Mouse (Mus musculus) liver, postnatal 0 days (tissue): ENCODE results near the gene Necap2. TPM values are rescaled to one million over a fixed set of nuclear protein-coding genes. Genes with fewer than 3 reads are reported as not detected.
A peak's percentile ranks its signal among the peaks of the same experiment; 100 is the strongest.

Experiments
- ATAC-seq: fragments of 200-750 bp; cut with Nextera tagmentation; 2 replicates; pipeline ENCODE4 v1.8.0; 2017; ENCODE audit warnings: mild to moderate bottlenecking, moderate library complexity
- DNase-seq: peaks from one replicate; pipeline ENCODE4 v3.0.0-alpha.2; 2016
- H3K27ac ChIP-seq: fragments of 300-500 bp; sonication (generic); 2 replicates; pipeline ENCODE4 v1.5.1; 2014; ENCODE audit warnings: antibody characterized with exemption, moderate library complexity, mild to moderate bottlenecking, low read depth
- H3K27me3 ChIP-seq: fragments of 300-500 bp; sonication (generic); 2 replicates; pipeline ENCODE4 v1.6.1; 2014; ENCODE audit warnings: low read length, control low read depth, mixed read lengths; ENCODE audit not compliant: insufficient read depth
- H3K36me3 ChIP-seq: fragments of 300-500 bp; sonication (generic); replicated peaks from 2 replicates; pipeline ENCODE4 v1.6.1; 2014; ENCODE audit warnings: mild to moderate bottlenecking, control low read depth, low read length, moderate library complexity, mixed read lengths; ENCODE audit not compliant: insufficient read depth
- H3K4me1 ChIP-seq: fragments of 300-500 bp; sonication (generic); 2 replicates; pipeline ENCODE4 v1.6.1; 2014; ENCODE audit warnings: antibody characterized with exemption, mild to moderate bottlenecking, control low read depth; ENCODE audit not compliant: insufficient read depth
- H3K4me2 ChIP-seq: fragments of 300-500 bp; sonication (generic); 2 replicates; pipeline ENCODE4 v1.6.1; 2014; ENCODE audit warnings: low read depth, mild to moderate bottlenecking, low read length, moderate library complexity, mixed read lengths
- H3K4me3 ChIP-seq: fragments of 300-500 bp; sonication (generic); 2 replicates; pipeline ENCODE4 v1.5.1; 2014; ENCODE audit warnings: low read depth, low read length
- H3K9ac ChIP-seq: fragments of 300-500 bp; sonication (generic); replicated peaks from 2 replicates; pipeline ENCODE4 v1.6.1; 2014; ENCODE audit warnings: mild to moderate bottlenecking, moderate library complexity
- H3K9me3 ChIP-seq: fragments of 300-500 bp; sonication (generic); 2 replicates; pipeline ENCODE4 v1.6.1; 2016; ENCODE audit warnings: mild to moderate bottlenecking, control low read depth, low read length, mixed read lengths
- CTCF ChIP-seq: sonication (generic); IDR thresholded peaks from 2 replicates; pipeline ENCODE4 v1.5.1; 2016; ENCODE audit warnings: antibody characterized with exemption, low read depth
- EP300 ChIP-seq: IDR thresholded peaks from 2 replicates; pipeline ENCODE4 v1.6.1; 2016; ENCODE audit warnings: antibody characterized with exemption, low read depth, mild to moderate bottlenecking
- WGBS: fragments of 180-500 bp; shearing (Covaris S2); extraction: QIAGEN DNeasy Blood & Tissue Kit; methylation state at CpG from one replicate; pipeline ENCODE4 v1.1.7; 2014; ENCODE audit not compliant: insufficient replicate concordance; 5-methylcytosine and 5-hydroxymethylcytosine counted together
- polyA plus RNA-seq: library from polyadenylated mRNA; unstranded; fragments of >200 nt; fragmentation: Nextera tagmentation; extraction: Ambion mirVana; gene quantifications from 2 replicates; pipeline ENCODE4 v1.2.1, GENCODE M21; 2015

Gene Necap2
- polyA plus RNA-seq, 1 experiment from 2014 or later, result 53.0 TPM

DNA sequence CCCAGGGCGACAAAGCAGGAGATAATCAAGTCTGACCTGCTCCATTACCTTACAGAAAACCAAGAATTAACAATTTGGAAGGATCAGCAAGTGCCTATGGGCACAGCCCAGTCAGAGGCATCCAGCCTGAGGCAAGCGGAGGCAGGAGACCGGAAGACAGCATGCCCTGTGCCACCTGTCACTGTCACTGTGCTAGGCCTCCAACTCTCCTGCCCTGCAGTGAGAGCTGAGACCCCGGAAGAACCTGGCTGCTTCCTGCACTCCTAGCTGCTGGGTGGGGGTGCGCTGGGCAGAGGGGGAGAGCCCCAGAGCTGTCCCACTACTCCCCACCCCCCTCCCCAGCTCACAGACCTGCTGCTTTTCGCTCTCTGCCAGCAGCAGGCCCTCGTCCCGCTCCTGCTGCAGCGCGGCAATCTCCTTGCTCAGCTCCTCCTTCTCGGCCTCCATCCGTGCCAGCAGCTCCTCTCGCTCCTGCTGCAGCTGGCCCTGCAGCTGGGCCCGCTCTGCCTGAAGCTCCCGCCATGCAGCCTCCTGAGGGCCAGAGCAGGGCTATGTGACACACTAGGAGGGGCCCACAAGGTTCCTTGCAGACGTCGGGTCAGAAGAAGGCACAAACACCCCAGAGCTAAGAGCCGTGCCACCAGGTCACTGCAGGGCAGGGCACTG is 47.5 kb downstream of the Necap2 start:
- DNase-seq, result no peak
- H3K36me3 ChIP-seq, result no peaks in the 10 kb centered on the region
- H3K4me2 ChIP-seq, result no peak overlapping the region
- H3K4me1 ChIP-seq, result no peaks in the 10 kb centered on the region
- no peak overlapping the region for H3K4me3 ChIP-seq
- no peaks in the 10 kb centered on the region for H3K9me3 ChIP-seq
- H3K9ac ChIP-seq, result no peak overlapping the region
- 85% methylated on average over 17 of the region's 18 CpGs for whole genome bisulfite sequencing
- H3K27me3 ChIP-seq, result no peaks in the 10 kb centered on the region
- TF ChIP-seq EP300 (no peak), CTCF (no peak)
- no peak; the same call in 1 of the 2 replicates for ATAC-seq
- no peak overlapping the region for H3K27ac ChIP-seq

DNA sequence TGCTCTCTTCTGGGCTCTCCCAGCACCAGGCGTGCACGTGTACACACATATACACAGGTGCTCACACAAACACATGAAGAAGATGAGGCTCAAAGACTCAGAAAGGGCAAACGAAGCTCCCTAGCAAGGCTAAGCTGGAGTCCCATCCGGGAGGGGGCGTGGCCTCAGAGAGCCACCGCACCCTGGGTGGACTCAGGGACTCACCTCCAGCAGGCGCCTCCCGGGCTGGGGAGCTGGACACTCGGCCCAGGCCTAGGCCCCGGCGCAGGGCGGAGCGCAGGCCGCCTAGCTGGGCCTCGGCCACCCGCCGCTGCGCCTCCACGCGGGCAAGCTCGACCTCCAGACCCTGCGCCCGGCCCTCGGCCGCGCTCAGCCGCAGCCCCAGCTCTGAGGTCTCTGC is 53.2 kb downstream of the Necap2 start:
- no peak overlapping the region for H3K4me3 ChIP-seq
- DNase-seq (no peak), ATAC-seq (peak; percentile 59)
- H3K4me2 ChIP-seq, result no peak overlapping the region
- no peak overlapping the region for H3K27ac ChIP-seq
- no peak for TF ChIP-seq CTCF
- no peak for TF ChIP-seq EP300
- no peak overlapping the region for H3K9ac ChIP-seq
- H3K4me1 ChIP-seq, result no peaks in the 10 kb centered on the region
- no peaks in the 10 kb centered on the region for H3K27me3 ChIP-seq
- WGBS, result 88% methylated on average over 15 of the region's 27 CpGs
- H3K9me3 ChIP-seq, result no peaks in the 10 kb centered on the region
- no peaks in the 10 kb centered on the region for H3K36me3 ChIP-seq

DNA sequence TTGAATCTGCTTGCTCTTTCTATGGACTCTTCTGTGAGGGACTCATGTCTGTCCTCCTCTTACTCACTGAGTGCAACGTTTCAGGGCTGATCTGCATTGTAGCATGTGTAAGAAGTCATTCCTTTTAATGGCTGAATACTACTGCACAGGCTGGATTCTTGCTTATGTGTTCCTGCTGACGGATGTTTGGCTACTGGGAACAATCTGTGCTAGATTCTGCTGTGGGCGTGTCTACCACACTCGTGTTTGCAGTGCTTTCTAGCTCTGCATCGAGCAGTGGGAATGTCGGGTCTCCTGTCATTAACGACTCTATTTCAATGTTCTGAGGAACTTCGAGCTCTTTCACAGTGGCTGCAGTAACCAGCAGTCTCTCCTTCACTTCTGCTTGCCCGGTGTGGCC is 54.1 kb downstream of the Necap2 start:
- no peak overlapping the region for H3K27ac ChIP-seq
- no peaks in the 10 kb centered on the region for H3K27me3 ChIP-seq
- H3K36me3 ChIP-seq, result no peaks in the 10 kb centered on the region
- H3K4me2 ChIP-seq, result no peak overlapping the region
- no peak for ATAC-seq
- 49% methylated on average over 9 of the region's 9 CpGs for WGBS
- no peak overlapping the region for H3K4me3 ChIP-seq
- H3K4me1 ChIP-seq, result no peaks in the 10 kb centered on the region
- H3K9me3 ChIP-seq, result no peaks in the 10 kb centered on the region
- DNase-seq, result no peak
- H3K9ac ChIP-seq, result no peak overlapping the region
- no peak for TF ChIP-seq CTCF
- no peak for TF ChIP-seq EP300

DNA sequence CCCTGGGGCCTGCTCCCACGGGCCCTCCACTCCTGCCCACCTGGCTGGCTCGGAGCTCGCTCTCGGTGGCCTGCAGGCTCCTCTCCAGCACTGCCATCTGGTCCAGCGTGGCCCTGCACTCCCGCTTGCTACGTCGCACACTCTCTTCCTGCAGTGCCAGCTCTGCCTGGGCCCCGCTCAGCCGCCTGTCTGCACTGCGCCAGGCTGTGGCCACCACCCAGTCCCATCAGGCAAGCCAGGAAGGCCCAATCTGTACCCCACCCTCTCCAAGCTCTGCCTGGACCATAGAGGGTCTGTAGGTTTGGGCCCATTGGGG is 56.6 kb downstream of the Necap2 start:
- no peak overlapping the region for H3K4me2 ChIP-seq
- no peak for ATAC-seq
- H3K27me3 ChIP-seq, result no peaks in the 10 kb centered on the region
- no peaks in the 10 kb centered on the region for H3K4me1 ChIP-seq
- no peak overlapping the region for H3K4me3 ChIP-seq
- H3K9me3 ChIP-seq, result no peaks in the 10 kb centered on the region
- no peak overlapping the region for H3K9ac ChIP-seq
- no peak for DNase-seq
- H3K36me3 ChIP-seq, result no peaks in the 10 kb centered on the region
- TF ChIP-seq EP300 (no peak), CTCF (no peak)
- WGBS, result 81% methylated on average over 11 of the region's 11 CpGs
- no peak overlapping the region for H3K27ac ChIP-seq

DNA sequence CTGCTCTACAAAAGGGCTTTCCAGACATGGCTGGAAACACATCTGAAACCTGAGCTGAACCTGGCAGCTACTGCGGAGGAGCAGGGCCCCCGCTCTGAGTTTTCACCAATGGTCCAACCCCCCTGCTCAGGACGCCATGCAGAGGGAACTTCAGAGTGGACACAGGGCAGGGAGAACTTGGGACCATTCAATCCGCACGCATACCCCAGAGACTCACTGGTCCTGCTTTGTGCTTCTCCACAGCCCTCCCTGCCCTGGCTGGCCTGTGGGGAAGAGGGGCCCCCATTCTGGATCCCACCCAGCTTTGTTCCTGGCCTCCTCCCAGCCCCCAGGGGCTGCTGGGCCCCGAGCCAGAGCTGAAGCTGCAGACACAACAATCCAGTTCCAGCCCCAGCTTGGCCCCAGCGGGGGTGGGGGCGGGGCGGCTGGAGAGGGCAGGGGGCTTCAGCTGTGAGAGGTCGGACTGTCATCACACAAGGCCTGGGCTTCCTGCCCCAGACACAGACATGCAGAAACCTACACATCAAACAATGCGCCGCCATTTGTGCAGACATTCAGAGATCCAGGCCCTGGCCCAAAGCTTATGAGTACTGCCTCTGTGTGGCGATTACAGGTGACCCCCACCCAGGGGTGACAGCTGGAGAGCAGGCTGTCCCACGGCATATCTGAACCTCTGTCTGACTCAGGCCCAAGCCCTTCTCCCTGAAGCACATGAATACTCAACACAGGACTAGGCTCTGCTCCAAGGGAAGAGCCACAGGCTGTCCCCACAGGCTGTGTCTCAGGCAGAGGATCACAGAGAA is 57.1 kb downstream of the Necap2 start:
- 66% methylated on average over 14 of the region's 14 CpGs for WGBS
- Histone ChIP-seq H3K36me3 (no peaks in the 10 kb centered on the region), H3K27ac (no peak overlapping the region), H3K4me2 (no peak overlapping the region), H3K4me1 (no peaks in the 10 kb centered on the region), H3K27me3 (no peaks in the 10 kb centered on the region), H3K4me3 (no peak overlapping the region), H3K9me3 (no peaks in the 10 kb centered on the region), H3K9ac (peak overlapping the region; percentile 21; the same call in 1 of the 2 replicates)
- ATAC-seq, result no peak
- TF ChIP-seq CTCF, result no peak
- no peak for TF ChIP-seq EP300
- DNase-seq, result no peak

DNA sequence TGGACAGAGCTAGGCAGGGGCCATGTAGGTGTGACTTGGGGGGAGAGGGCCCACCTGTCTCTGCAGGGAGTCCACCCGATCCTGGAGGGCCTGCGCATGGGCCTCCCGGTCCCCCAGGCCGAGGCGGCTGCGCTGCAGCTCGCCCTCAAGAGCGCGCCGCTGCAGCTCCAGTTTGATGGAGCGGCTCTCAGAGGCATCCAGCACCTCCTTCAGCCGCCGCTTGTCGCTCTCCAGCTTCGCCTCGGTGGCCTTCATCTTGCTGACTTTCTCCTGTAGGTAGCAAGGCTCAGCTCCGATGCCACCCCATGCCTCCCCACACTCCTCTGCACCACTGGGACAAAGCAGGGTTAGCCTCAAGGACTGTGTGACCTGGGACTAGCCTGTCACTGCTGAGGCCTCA is 57.9 kb downstream of the Necap2 start:
- H3K9me3 ChIP-seq, result no peaks in the 10 kb centered on the region
- DNase-seq, result no peak
- H3K9ac ChIP-seq, result no peak overlapping the region
- no peaks in the 10 kb centered on the region for H3K27me3 ChIP-seq
- no peak overlapping the region for H3K4me3 ChIP-seq
- no peaks in the 10 kb centered on the region for H3K4me1 ChIP-seq
- WGBS, result 93% methylated on average over 17 of the region's 17 CpGs
- TF ChIP-seq CTCF, result no peak
- no peak for TF ChIP-seq EP300
- no peak for ATAC-seq
- H3K4me2 ChIP-seq, result no peak overlapping the region
- no peak overlapping the region for H3K27ac ChIP-seq
- H3K36me3 ChIP-seq, result no peaks in the 10 kb centered on the region
